Mouse (Mus musculus): Measurements from ENCODE around the gene Hes1.

Hes1 gene

DNA sequence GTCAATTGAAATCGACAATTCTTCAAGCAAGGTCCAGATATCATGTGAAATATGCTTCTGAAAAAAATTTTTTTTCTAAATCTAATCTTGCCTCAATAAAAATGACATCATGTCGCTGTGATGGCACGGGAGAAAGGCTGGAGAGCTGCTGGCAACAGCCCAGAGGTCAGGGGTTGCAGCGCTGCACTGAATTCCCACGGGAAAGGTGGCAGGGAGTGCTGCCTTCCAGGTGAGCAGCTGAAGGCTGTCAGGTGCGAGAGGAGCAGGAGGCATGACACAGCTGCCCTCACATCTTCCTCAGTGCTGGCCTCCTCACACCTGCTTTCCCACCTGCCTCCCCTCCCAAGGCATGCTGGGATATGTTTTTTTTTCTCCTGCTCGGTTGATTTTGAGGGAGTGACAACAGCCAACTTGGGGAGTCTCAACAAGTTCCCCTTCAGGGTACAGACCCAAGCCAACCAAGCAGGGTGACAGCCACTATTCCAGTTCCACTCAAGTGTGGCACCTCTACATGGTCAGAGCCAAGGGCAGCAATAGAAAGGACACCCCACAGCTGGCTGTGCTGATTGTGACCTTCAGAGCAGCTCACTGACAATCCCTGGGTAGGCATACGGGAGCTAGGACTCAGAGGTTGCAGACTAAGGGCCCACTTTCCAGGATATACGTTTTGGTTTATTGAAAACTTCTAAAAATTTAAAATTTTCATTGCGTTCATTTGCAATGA lies 13.3 kb upstream of the Hes1 start:
- no peak for DNase-seq (ENCODE audit: low read depth, low spot score)

DNA sequence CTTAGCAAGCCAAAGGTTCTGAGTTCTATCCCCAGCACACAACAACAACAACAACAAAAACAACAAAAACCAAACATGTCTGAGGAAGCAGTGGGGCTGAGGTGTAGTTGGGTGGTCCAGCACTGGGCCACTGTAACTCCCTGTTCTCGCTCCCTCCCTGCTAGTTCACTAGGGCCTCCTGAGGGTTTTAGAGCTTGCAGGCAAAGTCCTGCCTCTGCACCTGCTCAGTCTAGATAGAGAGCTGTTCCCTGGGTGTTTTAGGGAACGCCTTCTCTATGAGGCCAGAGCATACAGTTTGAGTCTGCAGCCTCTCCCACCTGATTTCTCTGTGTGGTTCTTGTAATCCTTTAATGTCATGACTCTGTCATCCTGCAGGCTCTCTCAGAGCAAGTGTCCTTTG lies 11.9 kb upstream of the Hes1 start:
- no peak for DNase-seq (ENCODE audit: low read depth, low spot score)

DNA sequence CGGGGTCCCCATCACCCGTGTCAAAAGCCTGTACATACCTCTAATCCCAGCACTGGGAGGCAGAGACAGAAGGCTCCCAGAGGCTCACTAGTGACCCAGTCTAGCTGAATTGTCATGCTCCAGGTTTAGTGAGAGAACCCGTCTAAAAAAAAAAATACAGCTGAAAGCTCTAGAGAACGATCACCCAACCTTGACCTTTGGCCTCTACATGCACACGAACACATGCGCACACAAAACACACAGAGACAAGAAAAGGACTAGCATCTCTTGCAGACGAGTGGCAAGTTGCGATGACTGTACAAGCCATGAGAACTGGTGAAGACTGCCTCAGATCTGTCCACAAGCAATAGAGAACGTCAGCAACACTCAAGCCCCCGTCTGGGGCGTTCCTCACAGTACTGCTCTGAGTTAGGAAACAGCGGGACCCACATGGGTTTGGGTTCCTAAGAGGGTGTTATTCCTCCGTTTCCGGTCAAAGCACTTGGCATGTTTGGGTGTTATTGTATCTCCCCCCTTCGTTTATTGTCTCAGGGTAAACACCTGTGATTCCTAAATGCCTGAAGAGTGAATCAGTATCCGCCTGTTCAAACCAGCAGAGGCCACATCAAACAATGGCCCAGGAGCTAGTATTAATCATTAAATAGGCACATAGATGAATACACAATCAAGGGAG lies 11.2 kb upstream of the Hes1 start:
- no peak for DNase-seq (ENCODE audit: low read depth, low spot score)

DNA sequence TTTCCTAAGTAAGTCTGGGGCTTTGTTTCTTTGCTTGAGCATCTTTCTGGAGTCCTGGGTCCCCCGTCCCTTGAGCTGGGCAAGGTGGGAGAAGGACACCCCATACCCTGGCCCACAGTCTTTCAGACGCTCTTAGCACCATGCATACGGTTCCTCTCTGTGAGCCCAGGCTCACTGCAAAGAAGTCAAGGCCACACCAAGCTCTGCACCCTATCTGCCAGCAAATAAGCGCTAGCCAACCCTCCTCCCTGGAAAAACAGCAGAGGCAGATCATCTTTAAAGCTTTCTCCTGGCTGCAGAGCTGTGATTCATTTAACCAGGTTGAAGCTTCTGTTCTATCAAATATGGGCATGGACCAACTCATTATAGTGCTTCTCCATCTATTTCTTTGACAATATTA lies 9.6 kb upstream of the Hes1 start:
- DNase-seq (ENCODE audit: low read depth, low spot score), result no peak

DNA sequence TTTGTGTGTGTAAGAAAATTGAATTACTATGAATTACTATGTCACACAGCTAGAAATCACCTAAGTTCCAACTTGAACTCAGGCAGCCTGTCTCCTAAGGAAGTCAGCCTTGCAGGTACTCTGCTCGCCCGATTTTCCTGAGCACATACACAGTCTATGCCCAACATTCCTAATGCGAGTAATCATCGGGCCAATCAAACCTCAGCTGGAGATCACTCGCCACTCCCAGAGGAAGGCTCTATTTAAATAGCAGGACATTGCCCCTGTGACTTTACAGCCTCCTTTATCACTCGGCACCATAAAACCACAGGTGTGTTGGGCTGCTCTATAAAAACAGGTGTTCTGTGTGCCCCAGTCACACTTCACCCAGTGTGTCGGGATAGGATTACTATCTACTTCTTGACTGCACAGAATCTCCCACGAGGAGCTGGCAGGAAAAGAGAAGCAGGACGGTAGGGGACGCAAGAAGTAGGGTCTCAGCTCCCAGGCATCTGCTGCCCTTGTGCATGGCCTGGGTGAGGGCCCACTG lies 8.8 kb upstream of the Hes1 start:
- DNase-seq (ENCODE audit: low read depth, low spot score), result no peak

DNA sequence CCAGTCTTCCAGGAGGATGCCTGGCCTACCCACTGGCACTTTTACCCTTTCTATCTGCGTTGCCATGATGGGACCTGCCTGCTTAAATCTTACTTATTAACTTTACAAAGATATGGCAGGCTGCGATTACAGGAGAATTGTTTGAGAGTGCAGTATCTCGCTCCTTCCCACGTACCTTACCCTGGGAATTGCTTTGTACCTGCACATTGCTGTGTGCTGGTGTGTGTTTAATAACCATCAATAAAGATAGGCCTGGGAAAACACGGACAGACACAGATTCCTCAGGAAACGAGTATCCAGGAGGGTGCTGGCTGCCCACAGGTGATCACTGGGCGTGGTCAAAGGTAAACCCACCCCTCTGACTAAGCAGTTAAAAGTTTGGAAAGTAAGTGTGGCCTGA lies 8.3 kb upstream of the Hes1 start:
- DNase-seq (ENCODE audit: low read depth, low spot score), result no peak

DNA sequence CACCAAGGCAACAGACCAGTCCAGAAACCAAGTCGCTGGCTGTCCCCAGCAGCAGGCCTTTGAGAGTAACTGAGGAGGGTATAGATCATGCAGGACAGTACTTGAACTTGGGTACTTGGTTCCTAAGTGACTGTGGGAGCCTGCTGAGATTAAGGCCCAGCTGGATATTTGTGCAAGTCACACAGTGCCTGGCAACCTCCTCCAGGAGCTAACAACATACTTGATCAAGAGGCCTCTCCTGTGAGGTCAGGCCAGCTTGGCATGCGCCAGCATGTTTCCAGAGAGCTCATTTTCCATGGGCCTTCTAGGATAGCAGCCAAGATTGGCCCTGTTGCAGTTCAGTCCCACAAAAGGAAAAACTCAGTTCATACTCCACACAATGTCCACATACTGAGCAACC lies 7.3 kb upstream of the Hes1 start:
- no peak for DNase-seq (ENCODE audit: low read depth, low spot score)

DNA sequence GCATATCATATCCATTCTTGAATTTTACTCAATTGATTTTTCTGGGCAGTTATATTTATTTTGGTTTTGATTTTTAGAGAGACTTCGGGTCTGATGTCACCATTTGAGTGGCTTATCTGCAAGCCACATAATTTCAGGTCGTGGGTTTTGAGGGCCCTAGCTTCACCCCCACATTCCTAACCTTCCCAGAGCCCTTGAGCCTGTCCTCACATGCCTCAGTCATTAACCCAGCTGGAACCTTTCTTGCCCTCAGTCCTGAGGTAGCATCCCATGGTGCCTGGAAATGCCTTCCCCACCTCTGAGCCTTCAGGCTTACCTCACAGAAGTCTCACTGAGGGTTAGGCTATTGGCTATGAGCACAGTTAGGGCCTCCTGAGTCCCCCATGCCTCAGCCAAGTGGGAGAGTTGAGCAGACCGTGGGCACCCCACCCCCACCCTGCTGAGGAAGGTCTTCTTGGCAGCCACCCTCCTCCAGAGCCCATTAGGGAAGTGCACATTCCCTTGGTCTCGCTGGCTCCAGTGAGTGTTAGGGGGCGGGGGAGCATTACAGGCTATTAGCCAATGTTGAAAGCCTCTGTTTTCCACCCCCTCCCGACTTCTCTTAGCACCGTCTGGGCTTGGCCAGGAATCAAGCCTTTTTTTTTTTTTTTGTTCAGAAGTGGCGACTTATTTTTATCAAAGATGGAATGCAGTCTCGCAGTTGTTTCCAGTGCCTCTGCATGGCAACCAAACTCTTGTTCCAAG lies 5.0 kb upstream of the Hes1 start:
- DNase-seq (ENCODE audit: low read depth, low spot score), result no peak

DNA sequence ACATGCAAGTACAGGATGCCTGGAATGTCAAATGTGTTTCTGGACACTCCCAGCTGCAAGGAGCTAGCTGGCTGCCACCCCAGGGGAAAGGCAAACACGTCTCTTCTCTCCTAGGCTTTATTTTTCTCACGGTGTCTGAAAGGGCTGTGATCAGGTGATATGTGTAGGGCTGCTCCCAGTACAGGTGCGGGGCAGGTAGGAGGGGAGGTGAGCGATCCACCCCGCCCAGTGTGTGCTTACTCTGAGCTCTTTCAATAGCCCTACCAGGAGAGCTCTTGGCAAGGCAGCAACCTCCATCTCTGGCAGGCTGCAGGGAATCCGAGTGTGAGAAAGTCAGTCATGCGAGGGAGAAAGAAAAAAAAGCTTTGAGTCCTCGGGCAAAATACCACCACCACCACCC lies 3.8 kb upstream of the Hes1 start:
- DNase-seq (ENCODE audit: low read depth, low spot score), result no peak

DNA sequence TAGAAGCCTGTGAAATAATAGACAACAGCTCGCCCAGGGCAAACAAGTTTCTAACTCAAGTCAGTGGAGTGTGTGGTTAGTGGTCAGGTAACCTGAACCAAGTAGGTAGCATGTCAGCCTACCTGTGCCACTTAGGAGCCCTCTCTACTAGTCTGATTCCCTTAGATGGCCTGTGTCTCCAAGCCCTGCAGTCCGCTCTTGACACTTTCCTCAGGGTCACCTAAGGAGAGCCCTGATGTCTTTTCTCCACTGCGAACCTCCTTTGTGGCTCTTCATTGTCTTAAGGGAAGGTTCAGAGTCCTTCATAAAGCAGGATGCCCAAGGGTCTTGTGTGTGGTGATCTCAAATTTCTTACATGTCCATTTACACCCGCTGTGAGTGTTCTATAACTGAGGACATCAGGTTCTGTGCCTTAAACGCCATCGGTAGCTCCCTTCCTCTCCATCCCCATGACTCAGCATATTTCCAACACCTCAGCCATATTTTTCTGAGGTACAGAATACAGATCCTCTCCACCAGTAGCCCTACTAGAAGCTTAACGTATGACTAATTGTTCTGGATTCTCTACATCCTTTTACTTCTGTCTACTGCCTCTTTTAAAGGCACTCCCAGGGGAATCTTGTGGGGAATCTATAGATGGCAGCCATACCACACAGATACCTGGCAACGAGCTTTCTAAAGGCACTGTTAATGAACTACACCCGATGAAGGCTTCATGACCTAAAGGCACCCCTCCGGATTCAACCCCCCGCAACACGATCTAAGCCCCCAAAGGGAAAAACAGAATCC lies 1.7 kb upstream of the Hes1 start:
- DNase-seq (ENCODE audit: low read depth, low spot score), result no peak

DNA sequence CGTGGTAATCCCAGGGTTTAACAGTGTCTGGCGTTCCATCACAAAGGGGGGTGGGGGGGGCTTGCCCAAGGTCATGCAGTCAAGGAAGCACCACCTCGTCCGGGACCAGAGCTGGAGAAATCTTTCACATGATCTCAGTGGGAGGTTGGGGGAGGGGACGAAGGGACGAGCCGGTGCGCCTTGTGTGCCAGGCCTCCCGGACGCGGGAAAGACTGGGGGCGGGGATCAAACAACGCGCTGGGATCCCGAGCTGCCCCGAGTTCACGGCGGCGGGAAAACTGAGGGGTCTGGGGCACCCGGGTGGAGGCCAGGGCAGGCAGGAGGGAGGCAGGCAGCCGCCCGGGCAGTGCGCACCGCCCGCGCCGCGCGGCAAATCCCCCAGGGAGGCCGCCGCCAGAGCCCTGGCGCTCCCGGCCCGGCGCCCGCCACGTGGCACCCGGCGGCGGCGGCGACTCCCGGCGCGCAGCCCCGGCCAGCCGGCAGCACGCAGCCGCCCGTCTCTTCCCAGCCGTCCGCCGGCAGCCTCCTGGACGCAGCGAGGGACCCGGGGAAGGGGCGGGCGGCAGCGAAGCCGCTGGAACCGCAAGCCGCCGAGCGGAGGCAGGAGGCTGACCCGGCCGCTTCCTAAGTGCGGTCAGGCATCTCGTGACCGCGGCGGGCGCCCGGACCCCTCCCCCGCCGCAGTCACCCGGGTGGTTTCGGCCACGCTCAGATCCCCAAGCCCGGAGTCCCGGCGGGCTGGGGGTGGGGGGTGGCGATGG lies 883 bp upstream of the Hes1 start:
- peak; percentile 63 for DNase-seq (ENCODE audit: low read depth, low spot score)

DNA sequence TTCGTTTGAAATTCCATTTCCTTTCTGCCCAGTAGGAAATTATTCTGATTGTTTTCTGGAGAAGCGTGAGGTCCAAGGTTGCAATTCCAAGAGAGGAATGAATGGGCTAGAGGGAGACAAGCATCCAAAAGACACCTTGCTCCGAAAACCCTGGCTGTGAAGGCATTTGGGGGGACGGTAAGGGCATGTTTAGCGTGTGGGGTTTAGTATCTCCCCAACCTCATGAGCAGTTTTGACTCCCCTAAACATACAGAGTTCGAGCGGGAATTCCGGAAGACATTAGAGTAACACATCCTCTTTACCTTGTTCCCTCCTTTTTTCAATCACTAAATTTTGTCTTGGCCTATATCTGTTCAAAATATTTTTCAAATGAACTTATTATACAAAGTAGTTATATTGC lies 429 bp downstream of the Hes1 start:
- peak; percentile 56 for DNase-seq (ENCODE audit: low read depth, low spot score)

DNA sequence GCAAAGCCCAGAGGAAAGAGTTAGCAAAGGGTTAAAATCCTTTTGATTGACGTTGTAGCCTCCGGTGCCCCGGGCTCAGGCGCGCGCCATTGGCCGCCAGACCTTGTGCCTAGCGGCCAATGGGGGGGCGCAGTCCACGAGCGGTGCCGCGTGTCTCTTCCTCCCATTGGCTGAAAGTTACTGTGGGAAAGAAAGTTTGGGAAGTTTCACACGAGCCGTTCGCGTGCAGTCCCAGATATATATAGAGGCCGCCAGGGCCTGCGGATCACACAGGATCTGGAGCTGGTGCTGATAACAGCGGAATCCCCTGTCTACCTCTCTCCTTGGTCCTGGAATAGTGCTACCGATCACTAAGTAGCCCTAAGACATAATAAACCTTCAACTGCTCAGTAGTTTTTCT lies 893 bp downstream of the Hes1 start:
- DNase-seq (ENCODE audit: low read depth, low spot score), result peak; percentile 98

DNA sequence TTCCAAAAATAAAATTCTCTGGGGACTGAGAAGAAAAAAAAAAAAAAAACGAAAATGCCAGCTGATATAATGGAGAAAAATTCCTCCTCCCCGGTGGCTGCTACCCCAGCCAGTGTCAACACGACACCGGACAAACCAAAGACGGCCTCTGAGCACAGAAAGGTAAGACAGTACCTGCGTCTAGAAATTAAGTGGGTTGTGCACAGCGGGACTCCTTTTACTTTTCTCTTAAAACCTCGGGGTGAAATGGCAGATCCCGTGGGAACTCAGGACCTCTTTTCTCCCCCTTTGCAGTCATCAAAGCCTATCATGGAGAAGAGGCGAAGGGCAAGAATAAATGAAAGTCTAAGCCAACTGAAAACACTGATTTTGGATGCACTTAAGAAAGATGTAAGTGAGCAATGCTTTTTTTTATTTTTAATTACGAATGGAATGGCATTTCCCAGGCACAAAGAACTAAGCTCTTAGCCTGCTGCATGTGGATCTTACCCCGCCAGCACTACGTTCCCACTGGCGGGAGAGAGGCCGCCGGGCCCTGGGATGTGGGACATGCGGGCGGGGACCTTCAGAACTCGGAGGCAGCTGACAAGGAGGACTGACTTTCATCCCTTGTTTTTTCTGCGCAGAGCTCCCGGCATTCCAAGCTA lies 1.5 kb downstream of the Hes1 start:
- peak; percentile 65 for DNase-seq (ENCODE audit: low read depth, low spot score)

DNA sequence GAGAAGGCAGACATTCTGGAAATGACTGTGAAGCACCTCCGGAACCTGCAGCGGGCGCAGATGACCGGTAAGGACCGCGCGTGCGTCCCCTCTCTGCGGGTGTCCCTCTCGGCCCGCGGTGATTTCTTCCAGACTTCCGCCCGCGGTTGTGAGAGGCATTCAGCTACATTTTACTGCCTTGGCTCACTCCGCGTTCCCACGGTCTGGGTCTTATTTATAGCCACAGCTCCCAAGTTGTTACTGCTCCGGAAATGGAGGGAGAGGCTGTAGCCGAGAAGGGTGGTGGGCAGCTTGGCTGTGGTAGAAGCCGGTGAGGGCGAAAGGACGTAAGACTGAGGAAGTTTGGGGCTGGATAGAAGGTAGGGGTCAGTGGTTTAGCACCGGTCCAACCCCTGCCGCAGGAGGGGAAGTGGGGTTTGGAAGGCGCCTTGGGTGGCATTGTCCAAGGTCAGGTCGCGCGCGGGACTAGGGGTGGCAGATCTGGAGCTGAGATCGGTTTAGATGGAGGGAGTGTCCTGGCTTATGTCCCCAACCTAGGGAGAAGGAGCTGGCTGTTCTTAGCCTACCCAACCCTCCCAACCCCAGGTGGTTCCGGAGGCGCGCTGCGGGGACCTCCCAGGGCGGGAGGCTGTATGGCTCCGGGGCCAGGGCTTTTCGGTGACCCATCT lies 2.1 kb downstream of the Hes1 start:
- peak; percentile 83 for DNase-seq (ENCODE audit: low read depth, low spot score)

DNA sequence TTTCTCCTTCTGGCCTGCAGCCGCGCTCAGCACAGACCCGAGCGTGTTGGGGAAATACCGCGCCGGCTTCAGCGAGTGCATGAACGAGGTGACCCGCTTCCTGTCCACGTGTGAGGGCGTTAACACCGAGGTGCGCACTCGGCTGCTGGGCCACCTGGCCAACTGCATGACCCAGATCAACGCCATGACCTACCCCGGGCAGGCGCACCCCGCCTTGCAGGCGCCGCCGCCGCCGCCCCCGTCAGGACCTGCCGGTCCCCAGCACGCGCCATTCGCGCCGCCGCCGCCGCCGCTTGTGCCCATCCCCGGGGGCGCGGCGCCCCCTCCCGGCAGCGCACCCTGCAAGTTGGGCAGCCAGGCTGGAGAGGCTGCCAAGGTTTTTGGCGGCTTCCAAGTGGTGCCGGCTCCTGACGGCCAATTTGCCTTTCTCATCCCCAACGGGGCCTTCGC lies 2.7 kb downstream of the Hes1 start:
- DNase-seq (ENCODE audit: low read depth, low spot score), result peak; percentile 78

DNA sequence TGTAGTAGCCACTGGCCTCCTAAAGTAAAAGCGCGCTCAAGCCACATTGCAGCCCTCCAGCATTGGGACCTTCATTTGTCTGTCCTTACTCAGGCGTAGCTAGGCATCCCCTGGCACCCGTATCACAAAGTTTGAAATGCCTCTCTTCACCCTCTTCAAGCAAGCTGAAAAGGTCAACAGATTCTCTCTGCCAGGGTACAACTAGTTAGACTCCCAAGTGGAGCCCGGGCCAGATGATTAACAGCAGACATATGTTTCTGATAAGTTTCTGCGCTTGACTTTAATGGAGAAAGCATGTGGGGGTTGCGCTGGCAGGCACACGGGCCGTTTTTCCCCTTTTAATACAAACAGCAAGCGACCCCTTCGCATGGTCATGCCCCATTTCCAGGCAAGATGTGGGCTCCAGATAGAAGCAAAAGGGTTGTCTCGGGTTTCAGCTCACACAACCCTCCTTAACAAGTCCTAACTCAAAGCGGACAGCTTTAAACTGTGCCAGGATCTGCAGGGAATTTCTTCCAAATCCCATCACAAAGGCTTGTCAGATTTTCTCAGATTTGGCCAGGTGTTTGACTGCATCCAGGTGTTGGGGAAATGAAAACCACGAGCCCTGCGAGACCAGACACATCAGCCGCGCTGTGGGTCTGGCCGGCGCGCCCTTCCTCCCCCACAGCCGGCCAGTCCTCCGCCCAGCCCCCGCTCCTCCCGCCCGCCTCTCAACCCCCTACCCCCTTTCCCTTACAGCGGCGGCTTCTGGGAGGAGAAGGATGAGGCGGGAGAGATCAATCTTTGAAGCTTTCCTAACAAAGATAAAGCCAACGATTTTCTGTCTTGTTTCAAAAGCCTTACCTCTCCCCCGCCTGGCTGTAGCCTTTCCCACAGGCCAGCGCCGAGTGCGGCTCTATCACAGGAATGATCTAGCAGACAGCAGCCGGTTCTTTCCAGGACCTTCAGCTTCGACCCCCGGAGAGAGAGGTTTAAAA lies 4.1 kb downstream of the Hes1 start:
- peak; percentile 95 for DNase-seq (ENCODE audit: low read depth, low spot score)

DNA sequence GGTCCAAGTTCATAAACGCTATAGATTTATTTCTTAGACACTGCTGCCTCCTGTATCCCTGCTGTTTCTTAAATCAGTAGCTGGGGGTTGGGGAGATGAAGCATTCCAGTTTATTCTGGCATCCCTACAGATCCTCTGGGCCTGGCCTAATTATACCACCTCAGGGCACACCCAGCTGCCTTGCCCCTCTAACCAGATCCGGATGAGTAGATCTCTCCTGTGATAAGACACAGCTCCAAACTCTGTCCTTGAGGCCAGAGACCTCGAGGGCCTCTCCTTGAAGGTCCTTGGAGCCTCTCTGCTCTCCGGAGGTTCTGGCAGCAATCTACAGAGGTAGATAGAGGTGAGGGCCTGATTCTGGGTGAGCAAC lies 5.4 kb downstream of the Hes1 start:
- peak; percentile 48 for DNase-seq (ENCODE audit: low read depth, low spot score)

Measured in forelimb bud, embryonic 11.5 days (tissue).